Mouse (Mus musculus) E14TG2a.4 (cell line): ENCODE results near the gene Tuba3a.

ENCODE experiments used
- CTCF ChIP-seq: conservative IDR thresholded peaks from 2 replicates; pipeline ENCODE4 v1.5.1; 2014; ENCODE audit warnings: low read length
- NANOG ChIP-seq: IDR thresholded peaks from 2 replicates; pipeline ENCODE4 v1.6.1; 2014; ENCODE audit warnings: borderline replicate concordance, low read length, mixed read lengths
- POU5F1 ChIP-seq: IDR thresholded peaks from 2 replicates; pipeline ENCODE4 v1.6.1; 2014; ENCODE audit warnings: low read length, borderline replicate concordance

- TF ChIP-seq CTCF: no peak
- TF ChIP-seq NANOG: no peak
- no peak for TF ChIP-seq POU5F1
These were observed 29.4 kb downstream of the Tuba3a start for GRCm38 (mm10) chr6:125256222-125256966.
